Mouse (Mus musculus): Measurements from ENCODE around the gene Lrrc32. TPM values are rescaled to one million over a fixed set of nuclear protein-coding genes. Genes with fewer than 3 reads are reported as not detected.

The Lrrc32 gene
- polyA plus RNA-seq, 1 experiment from 2014 or later, result 21.0 TPM

GRCm38 (mm10) chr7:98490911-98491310 lies 1.8 kb downstream of the Lrrc32 start:
- H3K4me1 ChIP-seq (replicated peaks; ENCODE audit: control insufficient read depth, insufficient read depth, low read length), result peaks cover 9% of the 10 kb centered on the region
- peak overlapping the region; percentile 55 for H3K4me3 ChIP-seq (ENCODE audit: low read depth, low read length)

GRCm38 (mm10) chr7:98491451-98492200 lies 2.5 kb downstream of the Lrrc32 start:
- ATAC-seq (replicated peaks; ENCODE audit: low FRiP score), result no peak
- Histone ChIP-seq H3K27me3 (replicated peaks; ENCODE audit: control insufficient read depth, insufficient read depth, low read length) (peaks cover 22% of the 10 kb centered on the region), H3K9ac (ENCODE audit: low read depth, low read length) (no peak overlapping the region), H3K4me2 (peak overlapping the region; percentile 78), H3K4me3 (ENCODE audit: low read depth, low read length) (peak overlapping the region; percentile 55), H3K27ac (ENCODE audit: low read depth, low read length) (no peak overlapping the region), H3K4me1 (replicated peaks; ENCODE audit: control insufficient read depth, insufficient read depth, low read length) (peaks cover 9% of the 10 kb centered on the region), H3K9me3 (ENCODE audit: control insufficient read depth, low read length) (no peaks in the 10 kb centered on the region), H3K36me3 (ENCODE audit: control insufficient read depth, insufficient read depth, low read length) (no peaks in the 10 kb centered on the region)
- WGBS, result 68% methylated on average over 9 of the region's 9 CpGs
- no peak for DNase-seq (ENCODE audit: low spot score)

More at GRCm38 (mm10) chr7:98490911-98491310, 1.8 kb downstream of the Lrrc32 start:
- peak overlapping the region; percentile 78 for H3K4me2 ChIP-seq
- no peak overlapping the region for H3K27ac ChIP-seq (ENCODE audit: low read depth, low read length)
- 94% methylated on average over 6 of the region's 6 CpGs for WGBS
- no peak for ATAC-seq (replicated peaks; ENCODE audit: low FRiP score)
- no peak overlapping the region for H3K9ac ChIP-seq (ENCODE audit: low read depth, low read length)
- H3K9me3 ChIP-seq (ENCODE audit: control insufficient read depth, low read length), result no peaks in the 10 kb centered on the region
- DNase-seq (ENCODE audit: low spot score), result no peak
- peaks cover 22% of the 10 kb centered on the region for H3K27me3 ChIP-seq (replicated peaks; ENCODE audit: control insufficient read depth, insufficient read depth, low read length)
- no peaks in the 10 kb centered on the region for H3K36me3 ChIP-seq (ENCODE audit: control insufficient read depth, insufficient read depth, low read length)

GRCm38 (mm10) chr7:98492331-98492730 lies 3.2 kb downstream of the Lrrc32 start:
- H3K9ac ChIP-seq (ENCODE audit: low read depth, low read length), result no peak overlapping the region
- peaks cover 22% of the 10 kb centered on the region for H3K27me3 ChIP-seq (replicated peaks; ENCODE audit: control insufficient read depth, insufficient read depth, low read length)
- DNase-seq (ENCODE audit: low spot score) (no peak), ATAC-seq (replicated peaks; ENCODE audit: low FRiP score) (no peak)
- H3K27ac ChIP-seq (ENCODE audit: low read depth, low read length), result no peak overlapping the region
- H3K36me3 ChIP-seq (ENCODE audit: control insufficient read depth, insufficient read depth, low read length), result no peaks in the 10 kb centered on the region
- H3K4me3 ChIP-seq (ENCODE audit: low read depth, low read length), result peak overlapping the region; percentile 55
- WGBS, result 51% methylated on average over 5 of the region's 5 CpGs
- H3K4me2 ChIP-seq, result peak overlapping the region; percentile 78
- peaks cover 9% of the 10 kb centered on the region for H3K4me1 ChIP-seq (replicated peaks; ENCODE audit: control insufficient read depth, insufficient read depth, low read length)
- H3K9me3 ChIP-seq (ENCODE audit: control insufficient read depth, low read length), result no peaks in the 10 kb centered on the region

- Histone ChIP-seq H3K4me2 (peak overlapping the region; percentile 78), H3K4me1 (replicated peaks; ENCODE audit: control insufficient read depth, insufficient read depth, low read length) (peaks cover 9% of the 10 kb centered on the region), H3K27ac (ENCODE audit: low read depth, low read length) (no peak overlapping the region), H3K36me3 (ENCODE audit: control insufficient read depth, insufficient read depth, low read length) (no peaks in the 10 kb centered on the region), H3K27me3 (replicated peaks; ENCODE audit: control insufficient read depth, insufficient read depth, low read length) (peaks cover 22% of the 10 kb centered on the region), H3K9me3 (ENCODE audit: control insufficient read depth, low read length) (no peaks in the 10 kb centered on the region), H3K4me3 (ENCODE audit: low read depth, low read length) (0 out of 2 replicates have a peak overlapping the region, but pooled peaks have one; percentile 5), H3K9ac (ENCODE audit: low read depth, low read length) (no peak overlapping the region)
- no peak for ATAC-seq (replicated peaks; ENCODE audit: low FRiP score)
- DNase-seq (ENCODE audit: low spot score), result no peak
- 39% methylated on average over 2 of the region's 2 CpGs for WGBS
Observed at GRCm38 (mm10) chr7:98493307-98493706, 4.2 kb downstream of the Lrrc32 start.

GRCm38 (mm10) chr7:98493901-98494480 lies 4.9 kb downstream of the Lrrc32 start:
- no peak overlapping the region for H3K9ac ChIP-seq (ENCODE audit: low read depth, low read length)
- no peaks in the 10 kb centered on the region for H3K9me3 ChIP-seq (ENCODE audit: control insufficient read depth, low read length)
- no peak overlapping the region for H3K4me3 ChIP-seq (ENCODE audit: low read depth, low read length)
- H3K4me1 ChIP-seq (replicated peaks; ENCODE audit: control insufficient read depth, insufficient read depth, low read length), result peaks cover 9% of the 10 kb centered on the region
- H3K4me2 ChIP-seq, result no peak overlapping the region
- H3K27me3 ChIP-seq (replicated peaks; ENCODE audit: control insufficient read depth, insufficient read depth, low read length), result peaks cover 20% of the 10 kb centered on the region
- no peak for DNase-seq (ENCODE audit: low spot score)
- no peaks in the 10 kb centered on the region; the same call in 1 of the 2 replicates for H3K36me3 ChIP-seq (ENCODE audit: control insufficient read depth, insufficient read depth, low read length)
- H3K27ac ChIP-seq (ENCODE audit: low read depth, low read length), result no peak overlapping the region
- 58% methylated on average over 18 of the region's 18 CpGs for WGBS
- ATAC-seq (replicated peaks; ENCODE audit: low FRiP score), result no peak

GRCm38 (mm10) chr7:98495591-98495990 lies 6.5 kb downstream of the Lrrc32 start:
- Histone ChIP-seq H3K9me3 (ENCODE audit: control insufficient read depth, low read length) (no peaks in the 10 kb centered on the region), H3K27ac (ENCODE audit: low read depth, low read length) (no peak overlapping the region), H3K27me3 (replicated peaks; ENCODE audit: control insufficient read depth, insufficient read depth, low read length) (peaks cover 7% of the 10 kb centered on the region), H3K4me3 (ENCODE audit: low read depth, low read length) (no peak overlapping the region), H3K4me1 (replicated peaks; ENCODE audit: control insufficient read depth, insufficient read depth, low read length) (peaks cover 11% of the 10 kb centered on the region), H3K4me2 (no peak overlapping the region), H3K36me3 (ENCODE audit: control insufficient read depth, insufficient read depth, low read length) (no peaks in the 10 kb centered on the region; the same call in 1 of the 2 replicates), H3K9ac (ENCODE audit: low read depth, low read length) (no peak overlapping the region)
- ATAC-seq (replicated peaks; ENCODE audit: low FRiP score) (no peak), DNase-seq (ENCODE audit: low spot score) (no peak)
- WGBS, result 57% methylated on average over 1 of the region's 1 CpGs

- Histone ChIP-seq H3K4me1 (replicated peaks; ENCODE audit: control insufficient read depth, insufficient read depth, low read length) (peaks cover 11% of the 10 kb centered on the region), H3K9ac (ENCODE audit: low read depth, low read length) (no peak overlapping the region), H3K9me3 (ENCODE audit: control insufficient read depth, low read length) (no peaks in the 10 kb centered on the region), H3K27me3 (replicated peaks; ENCODE audit: control insufficient read depth, insufficient read depth, low read length) (no peaks in the 10 kb centered on the region), H3K4me2 (no peak overlapping the region), H3K36me3 (ENCODE audit: control insufficient read depth, insufficient read depth, low read length) (no peaks in the 10 kb centered on the region; the same call in 1 of the 2 replicates), H3K27ac (ENCODE audit: low read depth, low read length) (no peak overlapping the region), H3K4me3 (ENCODE audit: low read depth, low read length) (no peak overlapping the region)
- ATAC-seq (replicated peaks; ENCODE audit: low FRiP score), result no peak
- 56% methylated on average over 5 of the region's 5 CpGs for WGBS
- no peak for DNase-seq (ENCODE audit: low spot score)
Observed at GRCm38 (mm10) chr7:98497451-98497850, 8.4 kb downstream of the Lrrc32 start.

GRCm38 (mm10) chr7:98498101-98498500 lies 9.0 kb downstream of the Lrrc32 start:
- no peak overlapping the region for H3K4me3 ChIP-seq (ENCODE audit: low read depth, low read length)
- no peak overlapping the region for H3K27ac ChIP-seq (ENCODE audit: low read depth, low read length)
- peaks cover 9% of the 10 kb centered on the region for H3K4me1 ChIP-seq (replicated peaks; ENCODE audit: control insufficient read depth, insufficient read depth, low read length)
- H3K36me3 ChIP-seq (ENCODE audit: control insufficient read depth, insufficient read depth, low read length), result no peaks in the 10 kb centered on the region; the same call in 1 of the 2 replicates
- H3K9ac ChIP-seq (ENCODE audit: low read depth, low read length), result no peak overlapping the region
- H3K4me2 ChIP-seq, result no peak overlapping the region
- no peak for ATAC-seq (replicated peaks; ENCODE audit: low FRiP score)
- no peaks in the 10 kb centered on the region for H3K27me3 ChIP-seq (replicated peaks; ENCODE audit: control insufficient read depth, insufficient read depth, low read length)
- DNase-seq (ENCODE audit: low spot score), result no peak
- H3K9me3 ChIP-seq (ENCODE audit: control insufficient read depth, low read length), result no peaks in the 10 kb centered on the region
- 92% methylated on average over 12 of the region's 12 CpGs for WGBS
